Mouse (Mus musculus) large intestine, adult 2 months (tissue): ENCODE measurements around the gene Smim13. TPM values are rescaled to one million over a fixed set of nuclear protein-coding genes. Genes with fewer than 3 reads are reported as not detected.
A peak's percentile ranks its signal among the peaks of the same experiment; 100 is the strongest.
"Not testable (repeated sequence)": the region's sequence is repeated elsewhere in the genome, so short reads cannot be mapped to it uniquely, and the experiment has no call there.

Source experiments
- DNase-seq: peaks from one replicate; pipeline ENCODE4 v3.0.0-alpha.2; 2012; ENCODE audit warnings: low read depth, low spot score
- WGBS: fragments of 180-500 bp; shearing (Covaris S2); methylation state at CpG from one replicate; pipeline ENCODE4 v1.1.7; 2018; 5-methylcytosine and 5-hydroxymethylcytosine counted together
- polyA plus RNA-seq: library from polyadenylated mRNA; depleted of rRNA; stranded (reverse); fragments of >200 nt; gene quantifications from 2 replicates; pipeline ENCODE4 v1.2.3, GENCODE M21; 2012; rRNA removed

Gene Smim13
- 2.7 and 3.0 TPM in 2 replicates for polyA plus RNA-seq

GRCm38 (mm10) chr13:41249538-41250317 lies at the start of gene Smim13:
Gene Smim13 (plus strand): TSS chr13:41249844.
- DNase-seq = peak; percentile 90
- 1% methylated on average over 78 of the region's 78 CpGs for whole genome bisulfite sequencing

DNA sequence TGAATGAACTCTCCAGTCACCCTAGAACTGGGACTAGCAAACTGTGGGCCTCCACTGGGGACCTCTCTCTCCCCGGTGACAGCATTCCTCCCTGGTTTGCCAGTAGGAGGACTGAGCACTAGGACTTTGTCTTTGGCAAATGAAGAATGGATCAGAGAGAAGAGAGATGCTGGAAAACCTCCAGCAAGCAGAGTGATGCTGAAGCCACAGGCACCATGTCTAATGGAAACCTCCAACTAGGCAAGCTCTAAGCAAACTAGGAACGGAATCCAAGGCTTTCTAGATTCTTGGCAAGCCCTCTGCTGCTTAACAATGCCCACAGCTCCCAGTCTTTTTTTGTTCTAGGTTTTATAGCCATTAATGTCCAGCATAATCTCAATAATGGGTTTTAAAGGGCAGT lies 48.8 kb upstream of the Smim13 start:
- DNase-seq = no peak
- 75% methylated on average over 2 of the region's 2 CpGs for WGBS

GRCm38 (mm10) chr13:41203289-41203688 lies 46.4 kb upstream of the Smim13 start:
- WGBS = 43% methylated on average over 7 of the region's 7 CpGs
- DNase-seq = no peak

DNA sequence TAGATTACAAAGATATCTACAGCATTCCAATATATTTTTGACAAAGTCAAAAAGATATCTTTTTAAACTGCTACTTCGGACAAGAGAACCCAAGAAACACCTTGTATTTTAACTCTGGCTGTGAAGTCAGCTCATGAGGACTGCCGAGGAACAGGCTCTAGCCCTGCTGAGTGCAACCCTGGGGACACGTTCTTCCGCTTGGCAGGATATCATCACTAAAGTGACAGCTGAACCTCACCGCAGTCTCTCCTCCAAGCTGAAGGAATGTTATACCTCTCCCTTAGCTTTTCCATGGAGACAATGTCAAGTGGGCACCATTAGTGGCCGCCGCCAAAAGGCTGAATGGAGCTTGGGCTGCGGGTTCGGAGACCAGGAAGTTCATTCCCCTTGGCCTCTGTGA lies 46.0 kb upstream of the Smim13 start:
- 82% methylated on average over 9 of the region's 9 CpGs for whole genome bisulfite sequencing

DNA sequence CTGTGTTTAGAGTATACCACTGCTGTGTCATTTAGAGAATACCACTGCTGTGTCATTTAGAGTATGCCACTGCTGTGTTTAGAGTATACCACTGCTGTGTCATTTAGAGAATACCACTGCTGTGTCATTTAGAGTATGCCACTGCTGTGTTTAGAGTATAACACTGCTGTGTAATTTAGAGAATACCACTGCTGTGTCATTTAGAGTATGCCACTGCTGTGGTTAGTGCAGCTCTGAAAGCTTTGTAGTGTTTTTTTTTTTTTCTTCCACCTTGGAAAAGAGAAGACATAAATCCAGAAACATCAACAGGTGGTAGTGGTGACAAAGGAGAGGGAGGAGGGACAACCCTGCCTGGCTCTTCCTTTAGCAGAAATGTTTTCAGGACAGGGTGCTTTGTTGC lies 44.1 kb upstream of the Smim13 start:
- DNase-seq = not testable (repeated sequence)

More for the DNA sequence above, 46.0 kb upstream of the Smim13 start:
- no peak for DNase-seq

DNA sequence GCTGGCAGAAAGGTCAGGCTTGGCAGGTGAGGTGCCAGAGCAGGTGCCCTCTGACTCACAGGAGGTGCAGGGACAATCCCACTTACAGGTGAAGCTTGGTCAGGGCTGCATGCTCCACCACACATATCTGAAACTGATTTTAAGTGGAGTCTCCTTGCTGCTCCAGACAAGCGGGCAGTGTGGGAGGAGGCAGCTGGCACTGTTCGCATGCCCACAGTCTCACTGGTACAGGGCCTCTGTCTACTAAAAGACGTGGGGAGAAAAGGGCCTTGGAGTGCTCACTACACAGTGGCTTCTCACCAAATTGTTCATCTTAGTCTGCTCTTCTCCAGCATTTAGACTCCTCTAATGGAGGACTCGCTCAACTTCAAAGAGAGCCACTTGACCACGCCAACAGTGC lies 43.4 kb upstream of the Smim13 start:
- WGBS = 83% methylated on average over 5 of the region's 5 CpGs
- no peak for DNase-seq

GRCm38 (mm10) chr13:41211276-41211675 lies 38.4 kb upstream of the Smim13 start:
- WGBS = 62% methylated on average over 4 of the region's 4 CpGs
- no peak for DNase-seq

GRCm38 (mm10) chr13:41212558-41213322 lies 36.9 kb upstream of the Smim13 start:
- 37% methylated on average over 6 of the region's 6 CpGs for WGBS
- DNase-seq = no peak

GRCm38 (mm10) chr13:41215669-41216068 lies 34.0 kb upstream of the Smim13 start:
- DNase-seq = no peak
- WGBS = 64% methylated on average over 6 of the region's 6 CpGs

- DNase-seq = no peak
Measured at GRCm38 (mm10) chr13:41216236-41216635, 33.4 kb upstream of the Smim13 start.

DNA sequence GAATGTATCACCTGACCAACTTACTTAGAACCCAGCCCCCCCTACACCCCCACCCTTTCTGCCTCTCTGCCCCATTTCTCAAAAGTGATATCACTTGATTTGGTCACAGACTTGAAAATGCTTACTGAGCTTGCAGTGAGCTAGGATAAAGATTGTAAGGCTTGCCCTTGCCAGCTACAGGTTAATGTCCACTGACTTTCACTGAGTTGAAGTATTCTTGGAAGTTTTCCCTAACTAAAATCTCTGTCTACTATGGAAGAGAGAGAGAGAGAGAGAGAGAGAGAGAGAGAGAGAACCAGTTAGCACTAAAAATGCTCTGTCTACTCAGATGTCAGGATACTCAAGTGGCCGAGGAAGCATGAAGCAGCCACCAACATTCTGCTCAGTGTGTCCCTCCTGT lies 30.6 kb upstream of the Smim13 start:
- DNase-seq = no peak
- 25% methylated on average over 1 of the region's 1 CpGs for WGBS

More at GRCm38 (mm10) chr13:41216236-41216635, 33.4 kb upstream of the Smim13 start:
- WGBS = 74% methylated on average over 3 of the region's 3 CpGs

- DNase-seq = no peak
- 2% methylated on average over 39 of the region's 39 CpGs for WGBS
Measured at GRCm38 (mm10) chr13:41219687-41220303, 29.8 kb upstream of the Smim13 start.

DNA sequence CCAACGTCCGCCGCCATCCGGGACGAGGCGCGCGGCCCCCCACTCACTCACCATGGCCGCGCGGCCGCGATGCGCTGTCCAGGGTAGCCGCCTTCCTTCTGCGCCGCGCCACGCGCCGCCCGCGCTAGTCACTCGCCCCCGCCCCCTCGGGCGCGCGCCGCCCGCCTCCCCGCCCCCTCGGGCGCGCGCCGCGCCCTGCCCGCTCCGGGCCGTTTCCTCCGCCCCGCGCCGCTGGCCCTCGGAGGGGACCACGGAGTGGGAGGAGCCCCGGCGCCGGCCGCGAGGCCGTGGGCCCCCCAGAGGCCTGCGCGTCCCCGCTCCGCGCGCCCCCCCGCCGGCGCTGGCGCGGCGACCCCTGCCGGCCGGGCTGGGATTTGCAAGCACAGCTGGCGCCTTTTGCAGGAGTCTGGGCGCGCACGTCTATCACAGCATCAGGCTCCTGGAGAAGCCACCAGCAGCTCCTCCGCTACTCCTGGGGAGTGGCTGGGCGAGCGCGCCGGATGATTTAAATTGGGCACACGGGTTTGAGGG lies 29.3 kb upstream of the Smim13 start, which contains the start of gene Elovl2:
Gene Elovl2 (minus strand): TSS at position 102 of the 531 bp plus-strand sequence.
- WGBS = 4% methylated on average over 75 of the region's 77 CpGs
- DNase-seq = no peak

GRCm38 (mm10) chr13:41226513-41226912 lies 23.1 kb upstream of the Smim13 start:
- no peak for DNase-seq
- 26% methylated on average over 5 of the region's 5 CpGs for WGBS

- 79% methylated on average over 5 of the region's 5 CpGs for WGBS
- no peak for DNase-seq
Measured at GRCm38 (mm10) chr13:41228060-41228459, 21.6 kb upstream of the Smim13 start.

- no peak for DNase-seq
- 72% methylated on average over 5 of the region's 5 CpGs for WGBS
Measured at GRCm38 (mm10) chr13:41230256-41230655, 19.4 kb upstream of the Smim13 start.

- 65% methylated on average over 12 of the region's 12 CpGs for WGBS
- DNase-seq = no peak
Measured at GRCm38 (mm10) chr13:41231389-41231983, 18.2 kb upstream of the Smim13 start.

- no peak for DNase-seq
- 37% methylated on average over 15 of the region's 15 CpGs for WGBS
Measured at GRCm38 (mm10) chr13:41232209-41232608, 17.4 kb upstream of the Smim13 start.

DNA sequence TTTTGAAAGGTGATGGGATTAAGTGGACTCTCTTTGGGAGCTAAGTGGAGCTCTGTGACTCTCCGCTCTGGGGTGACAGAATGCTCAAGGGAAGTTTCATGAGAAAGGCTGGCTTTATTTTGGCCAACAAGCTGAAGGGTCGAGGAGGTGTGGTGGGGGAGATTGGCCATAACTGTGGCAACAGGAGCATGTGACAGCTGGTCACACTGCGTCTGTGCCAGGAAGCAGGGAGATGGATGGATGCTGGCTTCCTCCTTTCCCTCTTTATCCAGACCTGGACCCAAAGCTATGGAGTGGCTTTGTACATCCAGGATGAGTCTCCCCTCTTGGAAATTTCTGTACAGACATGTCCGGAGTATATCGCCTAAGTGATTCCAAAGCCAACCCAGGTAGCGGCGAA lies 16.4 kb upstream of the Smim13 start:
- DNase-seq = no peak
- WGBS = 82% methylated on average over 7 of the region's 7 CpGs

- DNase-seq = no peak
- 91% methylated on average over 6 of the region's 6 CpGs for WGBS
Measured at GRCm38 (mm10) chr13:41235181-41235580, 14.5 kb upstream of the Smim13 start.
